Mouse (Mus musculus) intestine, embryonic 16.5 days (tissue): ENCODE measurements around the gene Pigz. TPM values are rescaled to one million over a fixed set of nuclear protein-coding genes. Genes with fewer than 3 reads are reported as not detected.
A peak's percentile ranks its signal among the peaks of the same experiment; 100 is the strongest.

Source experiments
- ATAC-seq: fragments of 200-750 bp; cut with Nextera tagmentation; 2 replicates; pipeline ENCODE4 v1.8.0; 2017; ENCODE audit warnings: moderate TSS enrichment, moderate library complexity
- H3K27ac ChIP-seq: fragments of 300-500 bp; sonication (generic); 2 replicates; pipeline ENCODE4 v1.5.1; 2014; ENCODE audit warnings: mild to moderate bottlenecking, low read length
- H3K27me3 ChIP-seq: fragments of 300-500 bp; sonication (generic); replicated peaks from 2 replicates; pipeline ENCODE4 v1.6.1; 2014; ENCODE audit warnings: low read length, control low read depth, mixed read lengths; ENCODE audit not compliant: control insufficient read depth, insufficient read depth
- H3K36me3 ChIP-seq: fragments of 300-500 bp; sonication (generic); 2 replicates; pipeline ENCODE4 v1.6.1; 2014; ENCODE audit warnings: low read length, control low read depth; ENCODE audit not compliant: control insufficient read depth, insufficient read depth
- H3K4me1 ChIP-seq: fragments of 300-500 bp; sonication (generic); 2 replicates; pipeline ENCODE4 v1.6.1; 2014; ENCODE audit warnings: low read length, control low read depth, mixed read lengths; ENCODE audit not compliant: control insufficient read depth, insufficient read depth
- H3K4me2 ChIP-seq: fragments of 300-500 bp; sonication (generic); 2 replicates; pipeline ENCODE4 v1.6.1; 2014; ENCODE audit warnings: low read depth, low read length, control low read depth
- H3K4me3 ChIP-seq: fragments of 300-500 bp; sonication (generic); 2 replicates; pipeline ENCODE4 v1.5.1; 2014; ENCODE audit warnings: mild to moderate bottlenecking, low read length
- H3K9ac ChIP-seq: fragments of 300-500 bp; sonication (generic); 2 replicates; pipeline ENCODE4 v1.6.1; 2014; ENCODE audit warnings: low read depth, low read length
- H3K9me3 ChIP-seq: fragments of 300-500 bp; sonication (generic); 2 replicates; pipeline ENCODE4 v1.6.1; 2016; ENCODE audit warnings: low read length, control low read depth; ENCODE audit not compliant: control insufficient read depth
- WGBS: fragments of 180-500 bp; shearing (Covaris S2); extraction: QIAGEN DNeasy Blood & Tissue Kit; methylation state at CpG from one replicate; pipeline ENCODE4 v1.1.7; 2014; 5-methylcytosine and 5-hydroxymethylcytosine counted together
- polyA plus RNA-seq: library from polyadenylated mRNA; unstranded; fragments of >200 nt; fragmentation: Nextera tagmentation; extraction: Ambion mirVana; gene quantifications from 2 replicates; pipeline ENCODE4 v1.2.1, GENCODE M21; 2015

Pigz gene
- polyA plus RNA-seq, 1 experiment from 2014 or later: 0.40 TPM

GRCm38 (mm10) chr16:31905331-31905730 is 28.3 kb upstream of the Pigz start:
- 70% methylated on average over 4 of the region's 4 CpGs for WGBS
- Histone ChIP-seq H3K9me3 (0 out of 2 replicates have a peak, but pooled peaks cover under 1% of the 10 kb centered on the region), H3K36me3 (no peaks in the 10 kb centered on the region), H3K4me3 (no peak overlapping the region), H3K4me2 (no peak overlapping the region), H3K27ac (peak overlapping the region; percentile 56; the same call in 1 of the 2 replicates), H3K4me1 (peaks cover 16% of the 10 kb centered on the region), H3K9ac (no peak overlapping the region), H3K27me3 (no peaks in the 10 kb centered on the region)
- no peak for ATAC-seq

- Histone ChIP-seq H3K27me3 (no peaks in the 10 kb centered on the region), H3K4me2 (peak overlapping the region; percentile 71), H3K4me1 (peaks cover 16% of the 10 kb centered on the region), H3K9me3 (no peaks in the 10 kb centered on the region), H3K9ac (peak overlapping the region; percentile 39), H3K4me3 (peak overlapping the region; percentile 35), H3K27ac (peak overlapping the region; percentile 76), H3K36me3 (no peaks in the 10 kb centered on the region)
- ATAC-seq: peak; percentile 80
- WGBS: 25% methylated on average over 20 of the region's 20 CpGs
These were observed 27.5 kb upstream of the Pigz start for GRCm38 (mm10) chr16:31905891-31906825.

- no peaks in the 10 kb centered on the region for H3K9me3 ChIP-seq
- H3K4me1 ChIP-seq: peaks cover 16% of the 10 kb centered on the region
- H3K36me3 ChIP-seq: no peaks in the 10 kb centered on the region
- peak overlapping the region; percentile 76 for H3K27ac ChIP-seq
- H3K4me2 ChIP-seq: peak overlapping the region; percentile 71
- WGBS: 5% methylated on average over 9 of the region's 9 CpGs
- peak overlapping the region; percentile 35 for H3K4me3 ChIP-seq
- peak overlapping the region; percentile 39 for H3K9ac ChIP-seq
- no peaks in the 10 kb centered on the region for H3K27me3 ChIP-seq
- ATAC-seq: peak; percentile 52; the same call in 1 of the 2 replicates
These were observed 26.8 kb upstream of the Pigz start for GRCm38 (mm10) chr16:31906896-31907295.

- H3K4me2 ChIP-seq: no peak overlapping the region
- no peaks in the 10 kb centered on the region for H3K36me3 ChIP-seq
- 65% methylated on average over 11 of the region's 11 CpGs for WGBS
- H3K27me3 ChIP-seq: no peaks in the 10 kb centered on the region
- no peak for ATAC-seq
- no peak overlapping the region for H3K9ac ChIP-seq
- H3K4me1 ChIP-seq: peaks cover 16% of the 10 kb centered on the region
- H3K27ac ChIP-seq: no peak overlapping the region
- H3K9me3 ChIP-seq: no peaks in the 10 kb centered on the region
- no peak overlapping the region for H3K4me3 ChIP-seq
These were observed 24.7 kb upstream of the Pigz start for GRCm38 (mm10) chr16:31908959-31909358.

- peaks cover 16% of the 10 kb centered on the region for H3K4me1 ChIP-seq
- no peaks in the 10 kb centered on the region for H3K27me3 ChIP-seq
- no peaks in the 10 kb centered on the region for H3K9me3 ChIP-seq
- H3K4me2 ChIP-seq: no peak overlapping the region
- no peak overlapping the region for H3K27ac ChIP-seq
- H3K36me3 ChIP-seq: no peaks in the 10 kb centered on the region
- H3K4me3 ChIP-seq: no peak overlapping the region
- 52% methylated on average over 10 of the region's 10 CpGs for WGBS
- H3K9ac ChIP-seq: no peak overlapping the region
- peak; percentile 76 for ATAC-seq
These were observed 23.3 kb upstream of the Pigz start for GRCm38 (mm10) chr16:31910281-31910847.

- Histone ChIP-seq H3K9me3 (no peaks in the 10 kb centered on the region), H3K27ac (peak overlapping the region; percentile 77), H3K9ac (peak overlapping the region; percentile 62), H3K4me3 (peak overlapping the region; percentile 23), H3K27me3 (no peaks in the 10 kb centered on the region), H3K4me1 (peaks cover 4% of the 10 kb centered on the region), H3K36me3 (no peaks in the 10 kb centered on the region), H3K4me2 (peak overlapping the region; percentile 66)
- peak; percentile 93 for ATAC-seq
- whole genome bisulfite sequencing: 57% methylated on average over 11 of the region's 11 CpGs
These were observed 15.9 kb upstream of the Pigz start for GRCm38 (mm10) chr16:31917776-31918175.

- Histone ChIP-seq H3K9ac (peak overlapping the region; percentile 62), H3K9me3 (no peaks in the 10 kb centered on the region), H3K36me3 (no peaks in the 10 kb centered on the region), H3K27me3 (no peaks in the 10 kb centered on the region), H3K4me1 (peaks cover 4% of the 10 kb centered on the region), H3K27ac (peak overlapping the region; percentile 77), H3K4me2 (peak overlapping the region; percentile 66), H3K4me3 (peak overlapping the region; percentile 23)
- WGBS: 3% methylated on average over 14 of the region's 14 CpGs
- peak; percentile 73 for ATAC-seq
These were observed 15.4 kb upstream of the Pigz start for GRCm38 (mm10) chr16:31918248-31918724.

- no peaks in the 10 kb centered on the region for H3K4me1 ChIP-seq
- no peaks in the 10 kb centered on the region for H3K36me3 ChIP-seq
- WGBS: 70% methylated on average over 6 of the region's 6 CpGs
These were observed 9.3 kb upstream of the Pigz start for GRCm38 (mm10) chr16:31924368-31924767.

GRCm38 (mm10) chr16:31926091-31926490 is 7.6 kb upstream of the Pigz start:
- H3K4me2 ChIP-seq: no peak overlapping the region
- H3K9ac ChIP-seq: no peak overlapping the region
- no peaks in the 10 kb centered on the region for H3K27me3 ChIP-seq
- no peaks in the 10 kb centered on the region for H3K36me3 ChIP-seq
- H3K9me3 ChIP-seq: no peaks in the 10 kb centered on the region
- H3K4me1 ChIP-seq: no peaks in the 10 kb centered on the region
- no peak overlapping the region for H3K4me3 ChIP-seq
- no peak overlapping the region for H3K27ac ChIP-seq
- 81% methylated on average over 6 of the region's 6 CpGs for WGBS
- ATAC-seq: peak; percentile 34; the same call in 1 of the 2 replicates

More at GRCm38 (mm10) chr16:31924368-31924767, 9.3 kb upstream of the Pigz start:
- H3K27me3 ChIP-seq: no peaks in the 10 kb centered on the region
- 0 out of 2 replicates have a peak, but pooled peaks have one; percentile 50 for ATAC-seq
- no peak overlapping the region for H3K9ac ChIP-seq
- H3K27ac ChIP-seq: no peak overlapping the region
- H3K4me3 ChIP-seq: no peak overlapping the region
- H3K4me2 ChIP-seq: no peak overlapping the region
- no peaks in the 10 kb centered on the region for H3K9me3 ChIP-seq
